Mouse (Mus musculus) liver, adult 2 months (tissue): ENCODE data around the gene Abhd12.

ENCODE experiments used
- CTCF ChIP-seq: fragments of 200-500 bp; IDR thresholded peaks from 2 replicates; pipeline ENCODE4 v1.5.1; 2011; ENCODE audit warnings: low read depth, low read length, control low read depth
- POLR2A ChIP-seq: fragments of 200-500 bp; IDR thresholded peaks from 2 replicates; pipeline ENCODE4 v1.6.1; 2011; ENCODE audit warnings: low read length, control low read depth; ENCODE audit not compliant: insufficient read depth; ENCODE audit errors: extremely low read depth

DNA sequence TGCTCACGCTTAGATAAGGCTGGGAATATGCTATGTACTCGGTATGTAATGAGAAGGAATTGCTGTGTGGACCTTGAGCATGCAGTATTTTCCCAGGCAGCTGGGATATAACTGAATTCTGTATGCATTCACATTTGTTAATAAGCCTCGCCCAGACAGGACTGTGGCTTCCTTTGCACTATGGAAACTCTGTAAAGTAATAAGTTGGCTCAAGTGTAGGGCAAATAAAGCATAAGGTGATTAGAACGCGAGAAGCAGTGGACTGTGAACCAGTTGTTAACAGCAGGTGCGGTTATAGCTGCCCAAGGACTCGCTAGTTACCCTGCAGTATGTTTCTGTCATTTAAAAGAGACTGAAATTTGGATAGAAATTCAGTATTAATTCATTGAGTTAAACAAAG is 106.5 kb downstream of the Abhd12 start:
- TF ChIP-seq POLR2A (no peak), CTCF (no peak)
